Mouse (Mus musculus) megakaryocyte-erythroid progenitor cell, adult 5-6 weeks (primary cell): ENCODE data around the gene Zfp423. TPM values are rescaled to one million over a fixed set of nuclear protein-coding genes. Genes with fewer than 3 reads are reported as not detected.

Experiments used
- ATAC-seq: replicated peaks from 2 replicates; pipeline ENCODE4 v1.8.0; 2016; ENCODE audit warnings: mild to moderate bottlenecking, inconsistent platforms; ENCODE audit not compliant: severe bottlenecking, poor library complexity, low FRiP score, low TSS enrichment
- total RNA-seq, 2 experiments: library from RNA; stranded (forward) in 1 of 2; stranded (reverse) in 1 of 2; fragments of 200-1000, 215-1000 nt in 1 of 2; fragments of >200 nt in 1 of 2; fragmentation: Nextera tagmentation in 1 of 2; gene quantifications; 2 replicates each; pipeline ENCODE4 v1.2.3; 2014 to 2017

The Zfp423 gene
- total RNA-seq (2014; fragmentation: Nextera tagmentation): not detected in 2 replicates
- not detected in 2 replicates for total RNA-seq (2017)

DNA sequence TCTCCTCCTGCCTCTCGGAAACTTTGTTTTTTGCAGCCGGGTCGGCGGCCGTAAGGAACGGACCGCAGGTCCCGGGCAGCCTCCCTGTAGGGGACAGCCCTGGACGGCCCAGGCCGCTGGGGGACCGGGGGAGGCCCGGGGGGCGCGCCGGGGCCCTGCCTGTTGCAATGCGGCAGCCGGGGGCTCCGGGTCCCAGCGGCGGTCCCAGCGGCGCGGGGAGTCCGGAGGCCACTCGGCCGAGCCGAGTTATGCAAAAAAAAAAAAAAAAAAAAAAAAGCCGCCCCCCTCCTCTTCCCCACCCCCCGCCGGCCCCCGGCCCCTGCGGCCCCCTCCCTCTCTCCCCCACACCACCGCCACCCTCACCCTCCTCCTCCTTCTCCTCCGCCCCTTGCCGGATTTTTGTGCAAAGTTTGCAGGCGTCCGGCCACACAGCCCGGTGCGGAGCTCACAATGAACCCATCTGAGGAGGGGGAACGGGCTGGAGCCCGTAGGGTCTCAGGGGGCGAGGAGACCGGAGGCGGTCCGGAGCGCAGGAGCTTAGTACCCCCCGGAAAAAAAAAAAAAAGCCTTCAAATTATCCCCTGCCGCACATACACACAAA, at the start of gene Zfp423:
TSS of gene Zfp423 (minus strand) at position 276 of the 601 bp plus-strand sequence.
- ATAC-seq: no peak

DNA sequence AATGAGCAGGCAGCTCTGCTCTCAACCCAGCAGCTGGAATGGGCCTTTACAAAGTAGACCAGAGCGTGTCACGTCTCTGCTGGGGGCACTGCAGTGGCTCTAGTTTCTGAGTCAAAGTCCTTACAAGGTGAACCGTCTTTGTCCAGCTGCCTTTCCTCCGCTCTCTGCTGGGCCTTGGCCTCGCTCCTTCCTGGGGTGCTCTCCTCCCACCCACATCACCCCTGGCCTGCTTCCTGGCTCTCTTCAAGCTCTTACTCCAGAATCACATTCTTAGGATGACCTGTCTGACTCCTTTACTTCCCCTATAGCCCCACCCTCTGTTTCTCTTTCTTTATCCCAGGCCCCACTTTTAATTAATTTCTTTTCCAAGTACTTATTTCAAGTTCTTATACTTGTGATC, 47.4 kb upstream of the Zfp423 start:
- ATAC-seq: no peak

DNA sequence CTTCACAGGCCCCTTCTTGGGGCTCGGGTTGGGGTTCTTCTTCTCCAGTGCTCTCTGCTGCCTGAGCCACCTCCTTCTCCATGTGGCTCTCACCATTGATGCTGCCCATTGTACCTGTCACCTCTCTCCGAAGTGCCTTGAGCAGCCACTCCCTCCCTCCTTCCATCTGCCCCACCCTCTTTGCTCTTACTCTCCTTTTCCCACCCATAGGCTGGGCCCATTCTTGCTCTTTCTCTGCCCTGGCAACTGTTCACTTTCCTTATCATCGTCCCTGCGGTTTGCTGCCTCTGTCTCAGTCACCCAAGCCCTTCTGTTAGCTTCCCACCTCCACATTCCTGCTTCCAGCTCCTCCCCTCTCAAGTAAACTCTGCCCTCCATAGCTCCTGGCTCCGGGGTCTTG, 25.4 kb upstream of the Zfp423 start:
- no peak for ATAC-seq

DNA sequence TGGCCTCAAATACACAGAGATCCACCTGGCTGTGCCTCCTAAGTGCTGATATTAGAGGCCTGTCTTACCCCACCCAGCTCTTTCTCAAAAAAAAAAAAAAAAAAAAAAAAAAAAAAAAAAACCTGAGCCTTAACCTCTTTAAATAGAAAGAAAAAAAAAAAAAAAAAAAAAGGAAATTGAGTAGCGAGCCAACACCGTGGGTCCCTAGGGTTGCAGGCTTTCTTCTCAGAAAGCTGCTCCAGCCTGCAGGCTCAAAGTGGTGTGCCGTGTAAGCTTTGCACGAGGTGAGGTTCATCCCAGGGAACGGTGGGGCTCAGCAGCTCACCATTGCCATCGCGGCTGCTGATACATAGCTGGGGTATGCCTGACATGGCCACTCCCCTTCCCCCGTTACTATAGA, 24.6 kb upstream of the Zfp423 start:
- no peak for ATAC-seq

DNA sequence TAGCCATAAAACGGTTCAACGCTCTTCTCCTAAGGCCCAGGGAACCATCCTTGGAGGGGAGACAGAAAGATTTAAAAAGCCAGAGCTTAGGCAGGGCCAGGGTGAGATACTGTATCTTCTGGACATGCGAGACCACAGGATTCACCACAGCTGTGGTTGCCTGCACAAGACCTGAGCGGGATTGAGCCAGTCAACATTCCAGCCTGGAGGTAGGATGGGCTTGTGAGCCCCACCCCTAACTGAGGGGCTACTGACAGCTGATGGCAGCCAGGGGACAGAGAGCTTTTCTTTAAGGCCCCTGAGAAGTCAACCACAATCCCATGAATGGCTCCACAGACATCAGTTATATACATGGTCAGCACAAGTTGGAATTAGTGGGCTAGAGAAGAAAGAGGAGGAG, 23.5 kb upstream of the Zfp423 start:
- ATAC-seq: no peak

DNA sequence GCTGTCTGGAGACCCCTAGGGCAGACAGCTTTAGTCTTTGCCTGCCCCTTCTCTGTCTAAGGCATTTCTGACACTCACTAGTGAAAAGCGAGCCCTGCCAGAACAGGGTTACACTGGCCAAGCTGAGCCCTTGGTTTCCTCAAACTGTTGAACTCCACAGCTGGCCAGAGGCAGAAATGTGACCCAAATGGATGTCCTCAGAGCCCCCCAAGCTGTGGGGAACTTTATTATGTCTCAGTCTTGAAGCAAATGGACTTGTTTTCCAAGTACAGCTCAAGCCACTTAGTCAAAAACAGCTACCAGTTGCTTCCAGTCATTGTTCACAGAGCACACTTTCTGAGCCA, 16.0 kb upstream of the Zfp423 start:
- no peak for ATAC-seq

DNA sequence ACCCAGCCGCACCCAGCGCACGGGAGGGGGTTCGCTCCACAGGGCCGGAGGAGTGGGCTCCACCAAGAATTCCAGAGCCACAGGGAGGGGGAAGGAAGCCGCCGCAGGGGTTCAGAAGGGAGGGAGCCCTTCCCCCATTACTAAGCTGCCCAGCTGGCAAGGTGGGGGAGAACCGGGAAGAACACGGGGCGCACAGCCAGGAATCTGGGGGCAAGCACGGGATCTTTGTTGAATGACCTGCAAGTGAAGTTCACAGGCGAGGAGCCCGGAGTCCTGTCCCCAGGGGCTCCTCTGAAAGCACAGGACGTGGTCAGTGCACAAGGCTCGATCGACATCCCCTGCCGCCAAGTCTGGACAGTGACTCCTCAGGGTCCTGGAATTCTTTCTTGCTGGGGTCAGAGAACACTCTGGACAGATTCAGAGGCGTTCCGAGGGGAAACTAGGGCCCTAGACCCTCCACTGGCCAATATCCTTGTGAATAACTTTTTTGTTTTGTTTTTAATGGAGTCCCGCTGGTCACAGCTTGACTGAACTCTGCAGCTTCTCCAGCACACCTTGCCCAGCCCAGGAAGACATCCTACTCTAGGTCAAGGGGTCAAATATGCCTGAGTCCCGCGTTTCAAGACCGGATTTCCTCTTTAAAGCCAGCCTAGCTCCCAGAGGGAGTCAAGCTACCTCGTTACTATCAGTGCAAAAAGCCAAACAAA, 15.5 kb upstream of the Zfp423 start:
- no peak for ATAC-seq

DNA sequence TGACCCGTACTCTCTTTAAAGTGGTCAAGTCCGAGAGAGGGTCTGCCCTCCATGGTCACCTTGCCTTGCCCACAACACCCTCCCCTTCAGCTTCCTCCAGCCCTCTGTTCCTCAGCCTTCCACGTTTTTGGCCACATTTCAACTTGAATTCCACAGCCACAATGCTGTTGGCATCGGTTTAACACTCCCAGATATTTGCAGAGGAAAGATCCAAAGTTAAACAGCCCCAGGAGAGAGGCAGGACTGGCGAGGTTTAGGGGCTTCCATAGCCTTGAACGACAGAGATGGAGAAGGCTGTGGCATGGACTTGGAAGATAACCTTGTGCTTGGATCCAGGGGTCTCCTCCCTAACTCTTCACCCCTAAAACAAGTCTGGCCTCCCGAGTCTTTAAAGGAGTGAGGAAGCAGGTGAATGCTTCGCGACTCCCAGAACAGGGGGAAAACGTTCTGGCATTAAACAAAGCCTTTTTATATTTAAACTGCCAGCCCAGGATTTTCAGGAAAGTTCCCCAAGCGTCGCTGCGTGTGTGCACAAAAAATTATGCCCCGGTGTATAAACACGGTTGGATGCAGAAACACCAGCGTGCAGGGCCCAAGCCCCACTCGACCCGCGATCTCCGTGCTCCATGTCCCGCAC, 14.8 kb upstream of the Zfp423 start:
- no peak for ATAC-seq

DNA sequence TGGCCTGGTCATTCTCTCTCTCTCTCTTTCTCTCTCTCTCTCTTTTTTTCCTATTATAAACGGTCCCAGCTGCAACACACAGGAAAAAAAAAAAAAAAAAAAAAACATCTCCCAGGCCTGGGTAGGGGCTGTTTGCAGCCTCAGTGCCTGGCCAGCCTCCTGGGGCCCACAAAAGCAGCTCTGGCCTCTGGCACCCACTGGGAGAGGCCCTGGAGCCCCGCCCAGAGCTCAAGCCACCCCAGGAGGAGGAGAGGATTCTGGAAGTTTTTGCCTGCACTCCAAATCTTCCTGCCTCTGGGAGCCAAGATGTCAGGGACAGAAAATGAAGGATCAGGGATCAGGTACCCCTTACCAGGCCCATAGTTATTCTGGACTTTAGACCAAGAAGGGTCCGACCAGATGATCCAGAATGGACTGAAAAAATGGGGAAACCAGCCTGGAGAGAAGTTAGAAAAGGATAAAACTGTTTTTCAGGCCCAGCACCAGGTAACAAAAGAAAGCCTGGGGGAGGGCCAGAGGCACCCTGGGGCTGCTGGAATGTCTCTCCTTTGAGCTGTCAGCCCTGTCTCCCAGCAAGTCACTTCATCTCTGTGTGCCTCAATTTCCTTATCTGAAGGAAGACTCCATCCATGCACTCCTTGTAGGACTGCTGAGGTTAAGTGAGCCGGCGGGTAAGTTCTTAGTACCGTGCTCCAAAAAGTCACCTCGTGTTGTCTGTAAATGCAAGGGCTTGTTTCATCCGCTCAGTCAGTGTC, 8.6 kb upstream of the Zfp423 start:
- no peak for ATAC-seq

DNA sequence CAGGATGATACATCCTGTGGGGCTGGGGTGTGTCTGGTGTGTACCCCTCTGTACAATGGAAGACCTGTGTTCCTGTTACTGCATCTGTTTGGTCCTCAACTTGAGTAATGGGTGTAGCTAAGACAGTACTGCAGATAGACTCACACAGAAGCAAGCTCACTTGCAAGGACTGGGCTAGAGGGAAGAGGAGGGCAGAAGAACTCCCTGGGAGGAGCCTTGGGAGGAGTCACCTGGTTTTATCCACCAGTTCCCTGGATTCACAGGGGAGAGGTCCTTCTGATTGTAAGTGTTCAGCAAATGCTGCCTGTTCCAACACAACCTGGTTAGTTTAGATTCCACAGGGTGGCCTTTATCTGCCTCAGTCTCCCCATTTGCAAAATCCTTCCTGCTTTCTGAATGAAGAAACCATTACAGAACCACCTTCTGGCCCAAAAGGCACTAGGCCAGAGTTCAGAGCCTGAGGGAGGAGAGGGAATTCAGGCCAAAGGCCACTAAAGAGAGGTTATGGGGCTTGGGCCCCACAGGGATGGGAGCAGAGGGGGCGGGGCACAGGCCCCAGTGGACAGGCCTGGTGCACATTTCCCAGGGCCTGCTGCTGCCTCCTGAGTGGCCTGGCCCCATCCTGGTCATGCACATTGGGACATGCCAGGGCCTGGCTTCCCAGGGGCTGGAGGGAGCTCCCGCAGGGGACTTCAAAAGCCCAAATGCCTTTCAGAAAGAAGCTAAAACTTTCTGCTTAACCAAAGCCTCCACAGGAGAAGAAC, 7.8 kb upstream of the Zfp423 start:
- no peak for ATAC-seq

DNA sequence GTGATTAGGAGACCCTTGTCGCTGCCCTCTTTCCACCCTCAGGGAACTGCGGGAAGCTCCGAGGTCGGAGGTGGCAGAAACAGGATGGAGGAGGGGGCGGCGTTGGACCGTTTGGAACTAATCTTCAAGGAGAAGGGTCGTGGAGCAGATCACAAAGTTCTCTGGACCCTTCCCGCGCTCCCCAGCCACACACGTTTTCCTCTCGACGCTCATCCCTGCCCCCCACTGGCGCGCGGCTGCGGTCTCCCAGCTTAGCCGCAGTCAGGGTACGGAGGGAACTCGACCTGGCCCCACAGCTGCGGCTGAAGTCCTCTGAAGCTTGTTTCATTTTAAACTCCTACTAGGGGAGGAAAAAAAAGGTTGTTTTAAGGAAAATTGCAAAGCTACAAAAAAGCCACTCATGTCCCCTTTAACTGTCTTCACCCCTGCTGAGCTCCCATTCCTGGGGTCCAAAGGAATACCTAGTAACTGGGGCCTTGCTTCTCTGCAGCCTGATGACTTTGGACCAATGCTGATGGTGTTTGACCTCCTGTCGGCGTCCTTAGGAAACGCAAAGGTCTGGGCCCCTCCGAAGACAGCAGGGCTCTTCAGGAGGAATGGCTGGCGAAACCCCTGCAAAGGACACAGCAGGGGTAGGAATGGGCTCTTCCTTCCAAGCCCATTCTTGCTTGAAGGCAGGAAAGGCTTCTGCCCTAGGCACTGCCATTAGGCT, 3.3 kb upstream of the Zfp423 start:
- ATAC-seq: no peak

DNA sequence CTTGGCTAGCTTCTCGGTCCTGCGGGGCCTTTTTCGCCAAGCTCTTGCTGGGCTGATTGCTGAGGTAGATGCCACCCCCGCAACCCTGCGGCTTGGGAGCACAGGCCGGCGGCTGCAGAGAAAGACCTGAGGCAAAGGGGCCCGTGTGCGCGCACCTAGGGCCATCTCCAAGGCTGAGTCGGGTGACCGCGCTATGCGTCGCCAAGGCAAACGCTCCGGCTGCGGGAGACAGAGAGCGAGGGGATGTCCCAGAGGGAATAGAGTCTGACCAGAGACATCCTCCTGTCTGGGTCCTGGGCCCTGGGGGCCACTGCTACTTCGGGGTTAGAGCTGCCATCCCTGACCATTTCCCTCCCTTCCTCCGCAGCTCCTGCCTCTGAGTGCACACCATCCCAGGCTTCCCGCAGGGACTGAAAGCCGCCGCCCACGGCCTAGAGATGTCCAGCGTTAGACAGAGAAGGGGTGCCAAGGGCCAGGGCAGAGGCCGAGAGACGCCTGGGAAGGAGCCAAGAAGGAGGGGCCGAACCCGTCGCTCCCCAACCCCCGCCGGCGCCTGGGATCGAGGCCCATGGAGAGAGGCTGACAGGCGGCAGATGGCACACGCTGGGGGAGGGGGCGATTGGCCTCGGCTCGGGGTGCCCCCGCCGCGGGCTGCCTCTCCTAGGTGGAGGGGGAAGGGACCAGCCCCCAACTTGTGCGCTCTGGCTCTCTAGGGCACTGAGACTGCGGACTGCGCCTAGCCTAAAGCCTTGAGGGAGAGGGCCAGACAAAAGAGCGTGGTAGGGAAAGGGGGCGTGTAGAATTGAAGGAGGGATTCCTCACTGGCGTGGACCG, 2.5 kb upstream of the Zfp423 start:
- no peak for ATAC-seq

DNA sequence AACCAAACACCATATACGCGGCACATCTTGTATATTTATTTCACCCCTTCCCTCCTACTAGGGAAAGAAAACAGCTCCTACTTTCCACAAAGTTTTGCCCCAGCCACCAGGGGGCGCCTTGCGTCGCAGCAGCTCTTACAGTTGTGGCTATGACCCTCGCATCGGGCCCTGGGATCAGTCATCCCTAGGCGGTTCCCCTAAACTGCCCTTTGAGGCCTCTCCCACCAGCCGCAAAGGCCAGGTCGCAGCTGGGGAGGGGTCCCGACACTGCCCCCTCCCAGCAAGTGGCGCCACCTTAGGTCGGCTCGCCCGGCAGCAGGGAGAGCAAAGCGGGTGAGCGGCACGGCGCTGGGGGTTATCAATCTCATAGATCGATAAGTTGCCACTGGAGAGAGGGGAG, 1.7 kb upstream of the Zfp423 start:
- ATAC-seq: 0 out of 2 replicates have a peak, but pooled peaks have one; percentile 16

DNA sequence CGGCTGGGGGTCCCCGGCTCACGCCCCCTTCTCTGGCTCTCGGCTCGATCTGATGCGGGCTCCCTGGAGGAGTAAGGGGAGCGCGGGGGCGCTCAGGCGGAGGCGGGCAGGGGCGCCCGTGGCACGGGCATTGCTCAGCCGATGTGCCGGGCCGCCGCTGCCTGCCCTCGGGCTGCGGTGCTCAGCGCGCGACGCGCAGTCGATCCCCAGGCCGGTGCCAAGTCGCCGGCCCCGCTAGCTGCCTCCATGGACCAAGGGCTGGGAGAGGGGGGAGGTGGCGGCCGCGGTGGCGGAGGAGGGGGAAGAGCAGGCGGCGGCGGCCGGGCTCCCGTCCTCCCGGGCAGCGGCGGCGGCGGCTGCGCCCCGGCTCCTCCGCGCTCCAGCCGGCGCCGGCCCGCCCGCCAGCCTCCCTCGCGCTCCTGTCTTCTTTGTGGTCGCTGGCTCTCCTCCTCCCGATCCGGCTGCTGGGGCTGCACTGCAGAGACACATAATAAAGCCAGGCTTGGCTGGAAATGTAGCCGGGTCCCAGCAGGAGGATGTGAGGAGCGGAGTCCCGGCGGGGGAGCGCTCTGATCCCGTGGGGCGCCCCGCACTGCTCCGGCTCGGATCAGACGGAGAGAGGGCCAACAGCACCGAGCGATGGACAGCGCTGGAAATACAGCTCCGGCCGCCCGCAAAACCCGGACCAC, 810 bp upstream of the Zfp423 start:
- ATAC-seq: no peak

DNA sequence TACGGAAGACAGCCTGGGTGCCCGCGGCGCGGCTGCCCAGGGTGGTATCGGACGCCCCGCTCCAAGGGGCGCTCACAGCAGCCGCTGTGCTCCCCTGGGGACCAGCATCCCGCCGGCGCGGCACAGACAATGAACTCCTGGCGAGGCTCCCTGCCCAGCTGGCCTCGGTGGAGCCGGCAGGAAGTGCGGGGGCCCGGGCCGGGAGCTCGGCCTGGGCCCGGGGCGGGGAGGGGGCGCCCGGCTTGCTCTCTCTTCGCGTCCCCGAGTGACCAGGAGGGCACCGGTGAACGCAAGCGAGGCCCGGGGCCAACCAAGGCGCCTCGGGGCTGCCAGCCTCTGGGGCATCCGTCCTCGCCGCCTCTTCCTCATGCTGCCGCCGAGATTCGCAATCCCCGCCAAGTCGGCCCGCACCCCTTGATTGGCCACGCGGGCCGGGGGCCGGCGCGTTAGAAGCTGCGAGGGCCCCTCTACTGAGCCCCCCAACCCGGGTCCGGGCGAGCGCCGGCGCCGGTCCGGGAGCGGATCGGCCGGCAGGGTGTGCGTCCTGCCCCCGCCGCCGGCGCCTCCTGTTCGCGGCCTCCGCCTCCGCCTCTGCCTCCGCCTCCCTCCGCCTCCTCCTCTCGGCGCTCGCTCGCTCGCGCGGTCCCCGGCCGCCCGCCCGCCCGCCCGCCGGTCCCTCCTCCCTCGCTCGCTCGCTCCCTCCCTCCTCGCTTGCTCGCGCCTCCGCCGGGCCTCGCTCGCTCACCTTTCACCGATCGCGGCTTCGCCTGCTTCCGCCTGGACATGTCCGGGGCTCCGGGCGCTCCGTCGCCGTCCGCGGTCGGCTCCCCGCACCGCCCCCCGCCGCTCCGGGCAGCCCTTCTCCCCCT, 710 bp downstream of the Zfp423 start:
- 0 out of 2 replicates have a peak, but pooled peaks have one; percentile 43 for ATAC-seq

DNA sequence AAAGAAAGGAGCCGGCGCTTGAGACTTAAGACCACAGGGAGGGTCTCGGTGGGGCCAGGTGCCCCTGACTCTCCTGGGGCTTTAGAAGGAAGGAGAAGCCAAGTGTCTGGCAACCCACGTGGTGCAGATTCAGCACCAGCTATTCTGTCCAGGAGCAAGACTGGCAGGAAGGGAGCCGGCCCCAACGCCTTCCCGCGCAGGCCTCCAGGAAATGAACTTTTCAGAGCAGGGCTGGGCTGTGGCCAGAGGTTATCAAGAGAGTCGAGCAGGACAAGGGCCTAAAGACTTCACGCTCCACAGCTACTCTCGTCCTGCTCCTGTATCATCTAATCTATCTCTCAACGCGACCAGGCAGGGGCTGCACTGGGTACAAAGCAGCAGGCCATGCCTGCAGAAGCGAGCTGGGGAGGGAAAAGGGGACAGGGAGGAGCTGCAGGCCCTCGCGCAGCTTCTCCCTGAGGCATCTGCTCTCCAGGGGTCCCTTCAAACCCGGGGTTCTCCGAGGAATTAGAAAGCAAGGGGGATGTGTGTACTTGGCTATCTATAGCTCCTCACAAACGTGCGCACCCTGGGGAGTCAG, 1.4 kb downstream of the Zfp423 start:
- ATAC-seq: no peak
